Mouse (Mus musculus): ENCODE data around the gene Tle3. TPM values are rescaled to one million over a fixed set of nuclear protein-coding genes. Genes with fewer than 3 reads are reported as not detected.

Tle3 gene
- total RNA-seq, 2 experiments from 2014 or later, result 80.8 to 92.7 TPM

DNA sequence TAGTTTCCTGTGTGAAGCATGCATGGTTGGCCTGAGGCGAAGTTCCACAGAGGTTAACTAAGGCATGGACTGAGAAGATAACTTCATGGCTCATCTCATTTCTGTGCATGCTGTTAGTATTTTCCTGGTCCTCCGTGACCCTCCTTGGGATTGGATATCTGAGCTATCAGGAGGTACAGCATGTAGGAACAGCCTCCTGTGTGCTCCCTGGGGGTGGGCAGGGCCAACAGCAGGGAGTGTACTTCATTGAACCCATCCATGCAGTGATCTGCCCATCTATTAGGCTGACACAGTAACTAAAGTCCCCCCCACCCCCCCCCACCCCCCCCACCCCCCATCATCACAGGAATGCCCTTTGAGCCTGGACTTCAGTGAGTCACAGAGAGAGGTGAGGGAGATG is 73.0 kb downstream of the Tle3 start:
- intact Hi-C loops (cut with DNase I), result no loop called here
- no peak for DNase-seq (ENCODE audit: extremely low spot score in 1 of 2, low spot score in 2 of 2)

DNA sequence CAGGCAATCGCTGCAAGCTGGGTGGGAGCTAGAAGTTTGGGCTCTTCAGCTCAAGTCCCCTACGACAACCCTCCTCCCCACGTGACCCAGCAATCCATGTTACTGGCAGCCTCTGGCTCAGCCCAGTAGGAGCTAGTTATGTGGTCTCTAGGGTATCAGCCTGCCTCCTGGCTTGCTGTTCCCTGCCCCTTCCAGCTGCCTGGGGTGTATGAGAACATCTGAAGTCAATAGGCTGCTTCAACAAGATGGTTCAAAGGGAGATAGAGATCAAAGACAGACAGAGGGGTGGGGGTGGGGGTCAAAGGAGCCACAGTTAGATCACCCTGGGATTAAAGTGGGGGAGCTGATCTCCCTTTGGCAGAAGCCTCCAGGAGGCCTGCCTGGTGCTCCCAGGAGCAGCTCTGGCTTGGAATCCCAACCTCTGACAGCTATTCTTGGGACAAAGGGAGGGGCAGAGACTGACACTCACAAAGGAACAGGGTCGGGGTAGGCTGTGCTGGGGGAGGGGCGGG is 73.6 kb downstream of the Tle3 start:
- no peak for DNase-seq (ENCODE audit: extremely low spot score in 1 of 2, low spot score in 2 of 2)
- intact Hi-C loops (cut with DNase I), result no loop called here

DNA sequence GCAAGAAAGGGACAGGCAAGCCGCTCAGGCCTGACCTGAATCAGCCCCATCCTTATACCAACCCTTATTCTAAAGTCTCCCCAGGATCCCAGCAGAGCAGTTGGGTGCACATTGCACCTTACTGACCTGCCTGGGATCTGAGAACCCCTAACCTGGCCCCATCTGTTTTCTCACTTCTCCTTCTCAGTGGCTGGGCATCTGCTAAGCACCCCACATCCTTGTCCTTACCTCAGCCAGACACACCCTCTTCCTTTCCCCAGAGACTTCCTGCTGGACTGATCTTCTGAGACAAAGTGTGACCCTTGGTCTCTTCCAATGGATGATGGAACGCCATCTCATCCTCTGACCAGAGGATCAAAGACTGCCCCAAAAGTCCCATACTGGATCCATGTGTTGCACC is 74.8 kb downstream of the Tle3 start:
- intact Hi-C loops (cut with DNase I), result no loop called here
- DNase-seq (ENCODE audit: extremely low spot score in 1 of 2, low spot score in 2 of 2), result no peak

DNA sequence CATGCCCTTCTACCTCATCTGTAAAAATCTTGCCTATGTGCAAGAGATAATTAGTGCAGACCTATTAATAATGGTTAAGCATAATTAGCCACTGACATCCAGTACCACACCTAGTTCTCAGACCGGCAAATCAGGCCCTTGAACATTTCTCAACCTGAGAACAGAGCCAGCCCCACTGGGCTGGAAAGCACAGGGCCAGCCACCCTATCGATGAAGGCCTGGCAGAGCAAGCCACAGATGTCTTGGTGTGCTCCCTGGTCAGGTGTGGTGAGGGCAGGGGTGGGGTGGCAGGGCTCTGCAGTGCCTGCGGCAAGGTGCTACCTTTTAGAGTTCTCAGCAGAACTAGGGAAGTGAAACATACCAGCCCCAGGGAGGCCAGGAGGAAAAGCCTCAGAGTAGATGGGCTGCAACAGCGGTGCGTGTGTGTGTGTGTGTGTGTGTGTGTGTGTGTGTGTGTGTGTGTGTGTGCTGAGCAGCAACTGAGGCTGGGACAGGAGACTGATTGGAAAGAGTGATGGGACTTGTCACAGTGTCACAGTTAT is 77.3 kb downstream of the Tle3 start:
- intact Hi-C loops (cut with DNase I), result no loop called here

GRCm38 (mm10) chr9:61452081-61452480 is 79.9 kb downstream of the Tle3 start:
- intact Hi-C loops (cut with DNase I), result no loop called here
- DNase-seq (ENCODE audit: extremely low spot score in 1 of 2, low spot score in 2 of 2), result no peak

More for the DNA sequence above, 77.3 kb downstream of the Tle3 start:
- DNase-seq (ENCODE audit: extremely low spot score in 1 of 2, low spot score in 2 of 2), result no peak

GRCm38 (mm10) chr9:61455861-61456261 is 83.7 kb downstream of the Tle3 start:
- no peak for DNase-seq (ENCODE audit: extremely low spot score in 1 of 2, low spot score in 2 of 2)
- intact Hi-C loops (cut with DNase I), result no loop called here

DNA sequence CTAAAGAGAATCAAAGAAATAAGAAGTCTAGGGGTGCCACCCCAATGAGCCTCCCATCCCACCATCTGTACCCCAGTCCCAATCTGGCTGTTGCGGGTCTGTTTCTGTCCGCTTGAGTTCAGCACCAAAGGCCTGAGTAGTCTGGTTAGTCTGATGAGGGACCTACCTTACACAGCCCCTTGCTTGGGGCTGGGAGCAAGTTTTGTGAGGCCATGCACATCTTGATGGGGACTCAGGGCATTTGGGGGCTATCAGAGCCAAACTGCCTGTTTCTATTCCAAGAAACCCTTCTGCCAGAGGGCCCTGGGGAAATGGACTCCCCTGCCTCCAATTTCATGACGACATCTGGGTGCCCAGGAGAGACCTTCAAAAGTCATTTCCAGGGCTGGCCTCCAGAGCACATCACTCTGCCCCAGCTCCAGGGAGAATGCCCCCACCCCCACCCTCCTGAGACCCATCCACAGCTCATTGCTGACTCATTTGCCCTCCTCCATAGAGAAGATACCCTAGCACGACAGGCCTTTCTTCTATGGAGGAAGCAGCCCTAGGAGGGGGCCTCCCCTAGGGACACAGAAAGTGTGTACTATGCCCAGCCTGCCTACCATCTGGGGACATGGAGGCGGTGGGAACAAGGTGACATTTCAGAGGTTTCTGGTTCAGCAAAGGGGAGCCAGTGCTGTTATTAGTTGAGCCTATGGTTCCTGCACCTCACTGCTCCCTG is 84.4 kb downstream of the Tle3 start:
- no peak for DNase-seq (ENCODE audit: extremely low spot score in 1 of 2, low spot score in 2 of 2)
- intact Hi-C loops (cut with DNase I), result no loop called here

GRCm38 (mm10) chr9:61457162-61457523 is 85.0 kb downstream of the Tle3 start:
- no peak for DNase-seq (ENCODE audit: extremely low spot score in 1 of 2, low spot score in 2 of 2)
- intact Hi-C loops (cut with DNase I), result no loop called here

DNA sequence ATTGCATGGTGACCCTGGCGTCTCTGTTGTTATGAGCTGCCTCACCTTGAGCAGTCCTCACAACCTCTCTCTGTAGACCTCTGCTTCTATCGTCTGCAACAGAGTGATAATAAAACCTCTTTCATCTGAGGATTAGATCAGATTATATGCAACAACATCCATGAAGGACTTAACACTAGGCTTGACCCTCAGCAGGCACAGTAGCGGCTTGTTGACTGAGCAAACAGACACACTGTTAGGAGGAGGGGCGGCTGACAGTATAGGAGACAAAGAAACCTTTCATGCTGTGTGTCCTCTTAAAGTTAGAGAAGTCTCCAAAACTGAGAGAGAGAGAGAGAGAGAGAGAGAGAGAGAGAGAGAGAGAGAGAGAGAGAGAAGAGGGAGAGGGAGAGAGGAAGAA is 89.7 kb downstream of the Tle3 start:
- intact Hi-C loops (cut with DNase I), result no loop called here

GRCm38 (mm10) chr9:61467436-61467835 is 95.3 kb downstream of the Tle3 start:
- intact Hi-C loops (cut with DNase I), result no loop called here

More for the DNA sequence above, 89.7 kb downstream of the Tle3 start:
- no peak for DNase-seq (ENCODE audit: extremely low spot score in 1 of 2, low spot score in 2 of 2)

More at GRCm38 (mm10) chr9:61467436-61467835, 95.3 kb downstream of the Tle3 start:
- DNase-seq (ENCODE audit: extremely low spot score in 1 of 2, low spot score in 2 of 2), result no peak
